Mouse (Mus musculus) thymus, adult 2 months (tissue): ENCODE results near the gene Pbx1.

Experiments used
- CTCF ChIP-seq: fragments of 200-500 bp; IDR thresholded peaks from 2 replicates; pipeline ENCODE4 v1.5.1; 2012; ENCODE audit warnings: mild to moderate bottlenecking, control low read depth, low read length, moderate library complexity, borderline replicate concordance; ENCODE audit not compliant: control insufficient read depth, poor library complexity, insufficient read depth; ENCODE audit errors: extremely low read depth
- POLR2A ChIP-seq: fragments of 200-500 bp; IDR thresholded peaks from 2 replicates; pipeline ENCODE4 v1.6.1; 2012; ENCODE audit warnings: mild to moderate bottlenecking, low read length, control low read depth, moderate library complexity; ENCODE audit not compliant: control insufficient read depth, poor library complexity, insufficient read depth; ENCODE audit errors: extremely low read depth

- no peak for TF ChIP-seq CTCF
- no peak for TF ChIP-seq POLR2A
Measured at GRCm38 (mm10) chr1:168230858-168231257, 201.2 kb downstream of the Pbx1 start.
